Mouse (Mus musculus) midbrain, embryonic 16.5 days (tissue): ENCODE data around the gene Col25a1. TPM values are rescaled to one million over a fixed set of nuclear protein-coding genes. Genes with fewer than 3 reads are reported as not detected.

Experiments used
- ATAC-seq: fragments of 200-750 bp; cut with Nextera tagmentation; 2 replicates; pipeline ENCODE4 v1.8.0; 2017; ENCODE audit warnings: moderate TSS enrichment
- H3K27ac ChIP-seq: fragments of 300-500 bp; sonication (generic); 2 replicates; pipeline ENCODE4 v1.5.1; 2014; ENCODE audit warnings: mild to moderate bottlenecking, low read length, mixed read lengths
- H3K27me3 ChIP-seq: fragments of 300-500 bp; sonication (generic); 2 replicates; pipeline ENCODE4 v1.6.1; 2014; ENCODE audit warnings: low read depth, low read length, mixed read lengths; ENCODE audit not compliant: control insufficient read depth, insufficient read depth
- H3K36me3 ChIP-seq: fragments of 300-500 bp; sonication (generic); 2 replicates; pipeline ENCODE4 v1.6.1; 2014; ENCODE audit warnings: mild to moderate bottlenecking, low read length, moderate library complexity, mixed read lengths; ENCODE audit not compliant: control insufficient read depth, insufficient read depth
- H3K4me1 ChIP-seq: fragments of 300-500 bp; sonication (generic); 2 replicates; pipeline ENCODE4 v1.6.1; 2014; ENCODE audit warnings: mild to moderate bottlenecking, low read length, mixed read lengths; ENCODE audit not compliant: control insufficient read depth, insufficient read depth
- H3K4me2 ChIP-seq: fragments of 300-500 bp; sonication (generic); 2 replicates; pipeline ENCODE4 v1.6.1; 2014; ENCODE audit warnings: mild to moderate bottlenecking, low read length, mixed read lengths
- H3K4me3 ChIP-seq: fragments of 300-500 bp; sonication (generic); 2 replicates; pipeline ENCODE4 v1.5.1; 2014; ENCODE audit warnings: low read depth, mild to moderate bottlenecking, low read length, moderate library complexity, mixed read lengths
- H3K9ac ChIP-seq: fragments of 300-500 bp; sonication (generic); 2 replicates; pipeline ENCODE4 v1.6.1; 2014; ENCODE audit warnings: low read depth, low read length, mixed read lengths
- H3K9me3 ChIP-seq: fragments of 300-500 bp; sonication (generic); replicated peaks from 2 replicates; pipeline ENCODE4 v1.6.1; 2014; ENCODE audit warnings: mild to moderate bottlenecking, low read length, mixed read lengths; ENCODE audit not compliant: control insufficient read depth, poor library complexity, severe bottlenecking
- WGBS: fragments of 180-500 bp; shearing (Covaris S2); extraction: QIAGEN DNeasy Blood & Tissue Kit; methylation state at CpG from one replicate; pipeline ENCODE4 v1.1.7; 2014; 5-methylcytosine and 5-hydroxymethylcytosine counted together
- polyA plus RNA-seq: library from polyadenylated mRNA; unstranded; fragments of >200 nt; fragmentation: Nextera tagmentation; extraction: Ambion mirVana; gene quantifications from 2 replicates; pipeline ENCODE4 v1.2.1, GENCODE M21; 2015

Gene Col25a1
- polyA plus RNA-seq, 1 experiment from 2014 or later = 15.1 TPM

DNA sequence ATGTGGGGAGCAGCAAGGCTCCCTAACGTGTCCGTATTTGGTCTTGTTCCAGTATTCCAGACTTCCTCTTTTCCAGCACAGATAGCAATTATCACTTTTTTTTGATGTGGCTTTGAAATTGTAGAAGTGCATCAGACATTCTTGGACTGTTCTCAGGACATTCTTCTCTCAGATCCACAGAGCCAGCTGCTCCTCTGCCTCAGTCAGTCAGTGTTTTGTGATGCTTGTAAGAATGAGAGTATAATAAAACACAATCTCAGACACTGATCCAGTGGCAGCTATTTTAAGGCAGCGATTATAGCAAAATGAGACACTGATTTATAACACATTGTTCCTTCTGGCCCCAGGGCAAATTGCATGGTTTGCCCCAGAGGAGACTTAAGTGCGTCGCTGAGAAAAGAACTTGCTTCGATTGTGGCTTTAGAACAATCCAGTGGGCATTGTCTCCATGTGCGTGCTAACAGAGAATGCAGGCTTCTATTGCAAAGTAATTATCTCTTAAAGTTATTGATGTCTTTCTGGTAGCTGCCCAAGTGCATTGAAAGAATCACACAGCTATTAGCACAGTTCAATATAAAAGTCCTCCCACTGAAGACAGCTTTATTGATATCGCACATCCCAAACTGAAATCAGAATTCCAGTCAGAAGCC, 111.5 kb downstream of the Col25a1 start:
- no peak for ATAC-seq
- 54% methylated on average over 8 of the region's 8 CpGs for WGBS
- no peaks in the 10 kb centered on the region for H3K27me3 ChIP-seq
- H3K9me3 ChIP-seq = no peaks in the 10 kb centered on the region
- no peak overlapping the region for H3K4me2 ChIP-seq
- H3K4me3 ChIP-seq = no peak overlapping the region
- no peak overlapping the region for H3K27ac ChIP-seq
- H3K36me3 ChIP-seq = no peaks in the 10 kb centered on the region
- no peak overlapping the region for H3K9ac ChIP-seq
- peaks cover 8% of the 10 kb centered on the region; the same call in 1 of the 2 replicates for H3K4me1 ChIP-seq

DNA sequence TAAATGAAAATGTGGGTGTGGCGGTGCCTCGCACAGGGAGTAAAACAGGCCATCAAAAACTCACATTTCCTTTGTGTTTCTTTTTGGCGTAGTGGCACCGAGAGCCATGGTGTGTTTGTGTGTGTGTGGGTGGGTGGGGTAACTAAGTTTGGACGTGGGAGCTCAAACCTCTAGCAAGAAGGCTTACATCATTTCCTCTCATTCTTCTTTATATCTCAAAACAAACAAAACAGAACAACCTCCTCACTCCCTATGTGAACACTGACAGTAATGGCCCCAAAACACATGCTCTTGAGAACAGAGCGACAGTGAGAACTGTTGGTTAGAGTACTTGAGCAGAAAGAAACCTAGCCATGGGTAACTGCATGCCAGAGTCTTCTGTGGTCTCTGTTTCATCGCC, 121.1 kb downstream of the Col25a1 start:
- no peak overlapping the region for H3K4me3 ChIP-seq
- H3K27me3 ChIP-seq = no peaks in the 10 kb centered on the region
- no peak overlapping the region for H3K9ac ChIP-seq
- H3K9me3 ChIP-seq = no peaks in the 10 kb centered on the region
- H3K36me3 ChIP-seq = no peaks in the 10 kb centered on the region
- no peak overlapping the region for H3K4me2 ChIP-seq
- H3K27ac ChIP-seq = no peak overlapping the region
- 84% methylated on average over 7 of the region's 7 CpGs for WGBS
- ATAC-seq = no peak
- no peaks in the 10 kb centered on the region for H3K4me1 ChIP-seq

DNA sequence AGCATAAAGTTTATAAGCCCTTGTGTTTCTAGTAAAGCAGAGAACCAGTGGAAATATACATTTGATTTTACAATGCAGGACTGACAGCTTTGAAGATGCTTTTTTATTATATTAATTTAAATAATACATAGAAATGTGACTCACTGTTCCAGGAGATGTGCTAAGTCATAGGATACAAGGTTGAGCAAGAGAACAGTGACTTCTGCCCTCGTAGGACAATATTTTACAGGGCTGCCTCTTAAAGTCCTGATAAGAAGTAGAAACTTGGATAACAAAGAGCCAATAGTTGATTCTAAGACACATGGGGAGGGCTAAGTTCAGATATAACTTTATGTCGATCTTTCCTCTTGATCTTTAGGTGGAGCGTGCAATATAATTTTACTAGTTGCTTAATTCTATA, 124.8 kb downstream of the Col25a1 start:
- Histone ChIP-seq H3K4me2 (no peak overlapping the region), H3K27ac (no peak overlapping the region), H3K4me1 (no peaks in the 10 kb centered on the region), H3K36me3 (no peaks in the 10 kb centered on the region), H3K9ac (no peak overlapping the region), H3K9me3 (no peaks in the 10 kb centered on the region), H3K4me3 (no peak overlapping the region), H3K27me3 (no peaks in the 10 kb centered on the region)
- WGBS = 97% methylated on average over 3 of the region's 3 CpGs
- no peak for ATAC-seq

DNA sequence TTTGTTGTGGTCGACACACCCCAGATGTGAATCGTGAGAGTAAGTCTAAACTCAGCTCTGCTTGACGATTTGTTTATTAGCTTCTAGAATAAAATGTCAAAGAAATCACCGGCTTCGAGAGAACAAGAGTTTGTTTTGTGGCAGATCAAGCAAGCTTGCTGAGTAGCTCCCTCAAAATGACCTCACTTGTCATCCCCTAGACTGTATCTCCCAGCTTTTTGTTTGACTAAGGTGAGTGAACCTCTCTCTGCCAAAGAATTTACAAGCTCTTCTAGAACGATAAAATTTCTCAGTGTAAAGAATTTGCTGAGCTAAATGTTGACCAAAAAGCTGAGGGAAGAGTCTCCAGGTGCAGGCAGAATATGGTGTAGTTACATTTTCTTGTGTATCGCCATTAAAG, 125.3 kb downstream of the Col25a1 start:
- H3K4me2 ChIP-seq = no peak overlapping the region
- ATAC-seq = no peak
- 91% methylated on average over 7 of the region's 7 CpGs for WGBS
- no peaks in the 10 kb centered on the region for H3K4me1 ChIP-seq
- H3K27ac ChIP-seq = no peak overlapping the region
- H3K4me3 ChIP-seq = no peak overlapping the region
- H3K9me3 ChIP-seq = no peaks in the 10 kb centered on the region
- H3K27me3 ChIP-seq = no peaks in the 10 kb centered on the region
- H3K9ac ChIP-seq = no peak overlapping the region
- no peaks in the 10 kb centered on the region for H3K36me3 ChIP-seq

DNA sequence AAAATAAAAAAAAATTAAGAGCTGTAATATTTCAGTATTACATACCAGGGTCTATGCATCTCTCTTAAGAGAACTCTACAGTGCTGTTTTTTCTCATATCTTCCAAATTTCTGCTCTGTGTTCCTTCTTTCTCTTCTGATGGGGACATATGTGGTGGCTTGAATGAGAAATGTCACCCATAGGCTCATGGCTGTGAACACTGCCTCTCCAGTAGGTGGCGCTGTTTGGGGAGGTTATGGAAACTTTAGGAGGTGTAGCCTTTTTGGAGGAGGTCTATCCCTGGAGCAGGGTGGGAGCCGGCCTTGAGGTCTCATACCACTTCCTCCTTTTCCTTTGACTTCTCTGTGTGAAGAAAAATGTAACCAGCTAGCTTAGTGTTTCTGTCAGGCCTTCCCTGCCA, 128.4 kb downstream of the Col25a1 start:
- H3K36me3 ChIP-seq = no peaks in the 10 kb centered on the region
- no peak overlapping the region for H3K4me2 ChIP-seq
- H3K9ac ChIP-seq = no peak overlapping the region
- WGBS = 96% methylated on average over 2 of the region's 2 CpGs
- H3K27me3 ChIP-seq = no peaks in the 10 kb centered on the region
- no peak overlapping the region for H3K4me3 ChIP-seq
- H3K27ac ChIP-seq = no peak overlapping the region
- H3K9me3 ChIP-seq = no peaks in the 10 kb centered on the region
- no peaks in the 10 kb centered on the region for H3K4me1 ChIP-seq
- no peak for ATAC-seq

DNA sequence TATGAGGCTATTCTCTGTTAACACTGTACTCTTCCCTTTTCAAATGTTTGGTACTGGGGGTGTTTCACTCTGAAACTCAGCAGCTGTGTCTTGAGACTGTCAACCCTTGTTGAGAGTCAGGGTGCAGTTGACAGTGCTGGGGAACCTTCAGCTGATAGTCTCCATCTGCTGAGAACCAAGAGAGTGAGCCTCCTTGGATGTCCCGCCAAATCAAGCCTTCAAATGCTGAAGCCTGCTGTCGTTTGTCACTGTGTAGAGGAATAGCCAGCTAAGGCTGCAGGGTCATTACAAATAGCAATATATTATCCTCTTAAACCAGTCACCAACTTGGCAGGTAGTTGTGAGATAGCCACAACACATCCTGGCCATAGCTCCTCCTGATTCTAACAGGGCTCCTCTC, 129.0 kb downstream of the Col25a1 start:
- no peaks in the 10 kb centered on the region for H3K36me3 ChIP-seq
- H3K4me2 ChIP-seq = no peak overlapping the region
- H3K27me3 ChIP-seq = no peaks in the 10 kb centered on the region
- H3K4me1 ChIP-seq = no peaks in the 10 kb centered on the region
- H3K27ac ChIP-seq = no peak overlapping the region
- H3K9me3 ChIP-seq = no peaks in the 10 kb centered on the region
- 89% methylated on average over 2 of the region's 2 CpGs for WGBS
- no peak overlapping the region for H3K9ac ChIP-seq
- ATAC-seq = no peak
- no peak overlapping the region for H3K4me3 ChIP-seq

DNA sequence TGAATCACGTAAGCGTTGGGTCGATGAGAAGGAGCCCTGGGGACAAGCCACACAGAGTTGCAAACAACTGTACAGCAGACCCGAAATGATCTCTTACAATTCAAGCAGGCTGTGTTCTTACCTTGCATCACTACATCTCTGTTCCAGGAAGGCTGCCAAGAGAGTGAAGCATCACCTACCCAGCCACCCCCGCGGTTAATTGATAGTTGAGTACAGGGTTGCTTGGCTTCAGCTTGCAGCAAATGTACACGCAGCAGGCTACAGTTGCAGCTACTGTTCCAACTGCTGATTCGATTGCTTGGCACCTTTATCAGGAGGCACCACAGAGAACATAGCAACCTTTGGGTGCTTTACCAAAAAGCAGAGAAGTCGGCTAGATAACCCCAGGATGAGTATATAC, 133.8 kb downstream of the Col25a1 start:
- 90% methylated on average over 9 of the region's 9 CpGs for WGBS
- H3K36me3 ChIP-seq = no peaks in the 10 kb centered on the region
- H3K9me3 ChIP-seq = no peaks in the 10 kb centered on the region
- H3K4me3 ChIP-seq = no peak overlapping the region
- H3K4me2 ChIP-seq = no peak overlapping the region
- H3K4me1 ChIP-seq = no peaks in the 10 kb centered on the region
- H3K27ac ChIP-seq = no peak overlapping the region
- no peak for ATAC-seq
- H3K9ac ChIP-seq = no peak overlapping the region
- H3K27me3 ChIP-seq = no peaks in the 10 kb centered on the region

DNA sequence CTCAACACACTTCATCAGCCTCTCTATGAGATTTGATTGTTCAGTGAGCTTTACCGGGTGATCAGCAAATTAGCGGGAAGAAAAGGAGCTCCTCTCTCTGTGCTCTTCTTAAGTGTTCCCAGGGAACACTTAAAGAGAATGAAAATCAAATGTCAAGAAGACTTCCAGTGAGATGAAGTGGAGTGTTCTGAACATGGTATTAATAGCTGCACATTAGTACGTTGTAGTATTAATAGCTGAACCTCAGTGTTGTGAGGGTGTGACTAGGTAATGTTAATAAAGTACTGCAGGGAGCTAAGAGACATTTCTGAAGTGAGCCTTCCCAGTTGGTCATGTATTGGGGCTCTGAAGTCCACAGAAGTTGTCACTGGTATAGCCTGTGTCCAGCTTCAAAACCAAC, 139.2 kb downstream of the Col25a1 start:
- H3K27me3 ChIP-seq = no peaks in the 10 kb centered on the region
- no peak overlapping the region for H3K4me3 ChIP-seq
- ATAC-seq = no peak
- H3K4me2 ChIP-seq = no peak overlapping the region
- H3K27ac ChIP-seq = no peak overlapping the region
- H3K36me3 ChIP-seq = no peaks in the 10 kb centered on the region
- H3K9ac ChIP-seq = no peak overlapping the region
- H3K9me3 ChIP-seq = no peaks in the 10 kb centered on the region
- WGBS = 68% methylated on average over 3 of the region's 3 CpGs
- no peaks in the 10 kb centered on the region for H3K4me1 ChIP-seq

DNA sequence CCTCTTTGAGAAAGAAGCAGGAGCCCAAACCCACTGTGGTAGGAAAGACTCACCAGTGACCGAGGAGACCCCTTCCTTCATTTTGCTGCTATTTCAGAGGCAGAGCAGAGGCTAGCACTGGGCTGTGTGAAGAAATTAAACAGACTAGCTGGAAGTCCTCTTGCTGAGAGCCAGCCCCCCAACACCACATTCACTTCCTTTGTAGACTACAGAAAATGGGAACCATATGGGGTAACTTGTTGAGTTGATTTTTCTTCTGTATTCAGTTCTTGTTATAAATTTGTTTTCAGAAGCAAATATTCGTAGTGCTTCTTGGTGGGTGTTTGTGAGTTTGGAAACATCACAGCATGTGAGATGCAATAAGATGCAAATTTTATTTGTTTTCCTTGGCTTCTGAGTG, 142.6 kb downstream of the Col25a1 start:
- Histone ChIP-seq H3K4me3 (no peak overlapping the region), H3K9me3 (no peaks in the 10 kb centered on the region), H3K9ac (no peak overlapping the region), H3K4me1 (peaks cover 6% of the 10 kb centered on the region; the same call in 1 of the 2 replicates), H3K27me3 (no peaks in the 10 kb centered on the region), H3K36me3 (no peaks in the 10 kb centered on the region), H3K4me2 (no peak overlapping the region), H3K27ac (no peak overlapping the region)
- no peak for ATAC-seq
- WGBS = 85% methylated on average over 2 of the region's 2 CpGs
